Mouse (Mus musculus): Measurements from ENCODE around the gene Ift52. TPM values are rescaled to one million over a fixed set of nuclear protein-coding genes. Genes with fewer than 3 reads are reported as not detected.

The Ift52 gene
- total RNA-seq (2014; rRNA removed) (15.8 and 19.3 TPM in 2 replicates), polyA plus RNA-seq (2015; fragmentation: Nextera tagmentation; extraction: Ambion mirVana) (31.8 and 33.0 TPM in 2 replicates)

DNA sequence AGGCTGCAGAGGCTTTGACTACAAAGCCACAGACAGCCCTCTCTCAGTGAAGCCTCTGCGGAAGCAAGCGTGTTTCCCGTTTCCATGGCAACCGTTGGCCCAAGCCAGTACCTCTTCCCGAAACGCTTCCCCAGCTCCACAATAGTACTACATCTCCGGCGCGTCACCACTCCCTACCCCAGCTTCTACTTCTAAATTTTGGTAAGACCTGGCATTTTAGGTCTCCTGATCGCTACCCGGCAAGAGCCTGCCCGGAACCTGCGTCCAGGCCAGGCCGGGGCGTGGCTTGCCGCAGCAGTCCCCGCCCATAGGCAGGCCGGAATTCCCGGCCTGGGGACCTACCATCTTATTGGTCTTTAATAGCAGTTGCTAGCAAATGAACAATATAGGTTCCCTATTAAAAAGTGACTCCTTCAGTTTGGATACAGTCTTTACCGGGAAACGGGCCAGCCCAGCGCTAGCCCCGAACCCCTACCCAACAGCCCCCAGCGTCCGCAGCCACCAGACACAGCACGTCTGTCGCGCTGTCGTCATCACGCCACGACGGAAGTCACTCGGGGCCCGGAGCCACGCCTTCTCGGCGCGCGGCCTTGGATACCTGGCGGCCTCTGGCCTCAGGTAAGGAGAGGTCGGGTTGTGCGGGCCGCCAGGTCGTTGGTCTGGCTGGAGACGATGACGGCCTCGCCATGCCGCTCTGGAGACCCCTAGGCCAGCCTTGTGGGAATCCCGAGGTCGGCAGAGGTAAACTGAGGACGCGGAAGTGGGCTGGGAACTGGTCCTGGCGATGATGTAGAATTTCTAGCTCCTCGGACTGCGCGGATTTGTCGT, at the start of gene Ift52:
Gene Ift52, plus strand, starts transcription at position 439 of the 828 bp plus-strand sequence.
- Histone ChIP-seq H3K4me2 (ENCODE audit: low read depth, low read length) (peak within 1 kb of the TSS; percentile 75), H3K27ac (peak within 1 kb of the TSS; percentile 87), H3K36me3 (ENCODE audit: insufficient read depth, low read length) (no peaks in the 10 kb centered on the region), H3K4me3 (ENCODE audit: low read length) (peak within 1 kb of the TSS; percentile 86), H3K4me1 (ENCODE audit: insufficient read depth, low read length) (no peaks in the 10 kb centered on the region; the same call in 1 of the 2 replicates), H3K9me3 (ENCODE audit: low read length) (no peaks in the 10 kb centered on the region), H3K9ac (replicated peaks; ENCODE audit: low read length) (peak within 1 kb of the TSS; percentile 88), H3K27me3 (ENCODE audit: insufficient read depth, low read length) (no peaks in the 10 kb centered on the region)
- ATAC-seq (peak; percentile 97), DNase-seq (ENCODE audit: low spot score) (peak; percentile 95)
- no peak for TF ChIP-seq CTCF (IDR thresholded peaks at IDR 0.05; ENCODE audit: low read depth)
- under 1% methylated on average over 57 of the region's 57 CpGs for WGBS

- peaks cover 5% of the 10 kb centered on the region; the same call in 1 of the 2 replicates for H3K36me3 ChIP-seq (ENCODE audit: insufficient read depth, low read length)
- H3K27ac ChIP-seq, result no peak overlapping the region
- no peaks in the 10 kb centered on the region for H3K27me3 ChIP-seq (ENCODE audit: insufficient read depth, low read length)
- DNase-seq (ENCODE audit: low spot score) (peak; percentile 66), ATAC-seq (peak; percentile 63)
- TF ChIP-seq CTCF (IDR thresholded peaks at IDR 0.05; ENCODE audit: low read depth), result peak; percentile 90
- no peak overlapping the region for H3K4me3 ChIP-seq (ENCODE audit: low read length)
- no peak overlapping the region for H3K9ac ChIP-seq (replicated peaks; ENCODE audit: low read length)
- no peak overlapping the region for H3K4me2 ChIP-seq (ENCODE audit: low read depth, low read length)
- no peaks in the 10 kb centered on the region for H3K9me3 ChIP-seq (ENCODE audit: low read length)
- 8% methylated on average over 5 of the region's 5 CpGs for WGBS
- 0 out of 2 replicates have a peak, but pooled peaks cover 1% of the 10 kb centered on the region for H3K4me1 ChIP-seq (ENCODE audit: insufficient read depth, low read length)
Measured at GRCm38 (mm10) chr2:162968357-162968756, 48.8 kb upstream of the Ift52 start.

DNA sequence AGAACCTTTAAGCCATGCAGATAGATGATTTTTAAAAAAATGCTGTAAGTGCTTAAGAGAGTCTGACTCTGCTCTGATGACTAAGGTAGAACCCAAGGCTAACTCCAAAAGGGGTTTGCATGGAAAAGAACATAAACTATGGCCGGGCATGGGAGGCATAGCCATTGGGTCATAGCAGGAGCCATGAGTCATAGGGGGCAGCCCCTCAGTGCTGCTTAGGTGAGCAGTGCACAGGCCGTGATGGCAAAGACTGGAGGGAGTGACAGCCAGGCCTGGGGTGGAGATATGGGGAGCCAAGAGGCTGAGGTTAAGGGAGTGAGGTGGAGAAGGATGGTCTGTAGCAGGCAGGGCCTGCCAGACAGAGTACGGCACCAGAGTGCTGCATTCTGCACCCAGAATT, 48.1 kb upstream of the Ift52 start:
- no peaks in the 10 kb centered on the region for H3K27me3 ChIP-seq (ENCODE audit: insufficient read depth, low read length)
- DNase-seq (ENCODE audit: low spot score) (no peak), ATAC-seq (no peak)
- no peak overlapping the region for H3K27ac ChIP-seq
- peaks cover 5% of the 10 kb centered on the region; the same call in 1 of the 2 replicates for H3K36me3 ChIP-seq (ENCODE audit: insufficient read depth, low read length)
- 0 out of 2 replicates have a peak, but pooled peaks cover 8% of the 10 kb centered on the region for H3K4me1 ChIP-seq (ENCODE audit: insufficient read depth, low read length)
- no peak overlapping the region for H3K4me2 ChIP-seq (ENCODE audit: low read depth, low read length)
- H3K4me3 ChIP-seq (ENCODE audit: low read length), result no peak overlapping the region
- WGBS, result 91% methylated on average over 3 of the region's 3 CpGs
- H3K9me3 ChIP-seq (ENCODE audit: low read length), result no peaks in the 10 kb centered on the region
- TF ChIP-seq CTCF (IDR thresholded peaks at IDR 0.05; ENCODE audit: low read depth), result no peak
- no peak overlapping the region for H3K9ac ChIP-seq (replicated peaks; ENCODE audit: low read length)

DNA sequence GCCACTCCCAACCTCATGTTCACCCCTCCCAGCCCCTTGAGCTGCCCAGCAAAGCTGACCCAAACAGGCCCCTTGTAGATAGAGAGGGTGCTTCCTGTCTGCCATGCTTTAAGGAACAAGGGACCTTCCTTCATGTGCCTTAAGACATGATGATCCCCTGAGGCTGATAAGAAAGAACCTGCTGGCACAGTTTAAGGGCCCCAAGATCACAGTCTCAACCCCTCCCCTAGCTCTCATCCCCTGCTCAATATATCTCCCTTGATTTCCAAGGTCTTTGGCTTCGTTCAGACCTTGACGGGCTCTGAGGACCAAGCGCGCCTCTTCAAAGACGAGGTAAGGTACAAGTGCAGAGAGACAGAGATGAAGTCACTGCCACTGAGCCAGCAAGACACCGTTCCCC, 46.3 kb upstream of the Ift52 start:
- WGBS, result 85% methylated on average over 6 of the region's 6 CpGs
- H3K4me1 ChIP-seq (ENCODE audit: insufficient read depth, low read length), result 0 out of 2 replicates have a peak, but pooled peaks cover 8% of the 10 kb centered on the region
- no peak overlapping the region for H3K9ac ChIP-seq (replicated peaks; ENCODE audit: low read length)
- H3K9me3 ChIP-seq (ENCODE audit: low read length), result no peaks in the 10 kb centered on the region
- H3K27me3 ChIP-seq (ENCODE audit: insufficient read depth, low read length), result no peaks in the 10 kb centered on the region
- peaks cover 3% of the 10 kb centered on the region; the same call in 1 of the 2 replicates for H3K36me3 ChIP-seq (ENCODE audit: insufficient read depth, low read length)
- no peak overlapping the region for H3K4me3 ChIP-seq (ENCODE audit: low read length)
- no peak for ATAC-seq
- H3K4me2 ChIP-seq (ENCODE audit: low read depth, low read length), result no peak overlapping the region
- DNase-seq (ENCODE audit: low spot score), result no peak
- TF ChIP-seq CTCF (IDR thresholded peaks at IDR 0.05; ENCODE audit: low read depth), result no peak
- no peak overlapping the region for H3K27ac ChIP-seq

DNA sequence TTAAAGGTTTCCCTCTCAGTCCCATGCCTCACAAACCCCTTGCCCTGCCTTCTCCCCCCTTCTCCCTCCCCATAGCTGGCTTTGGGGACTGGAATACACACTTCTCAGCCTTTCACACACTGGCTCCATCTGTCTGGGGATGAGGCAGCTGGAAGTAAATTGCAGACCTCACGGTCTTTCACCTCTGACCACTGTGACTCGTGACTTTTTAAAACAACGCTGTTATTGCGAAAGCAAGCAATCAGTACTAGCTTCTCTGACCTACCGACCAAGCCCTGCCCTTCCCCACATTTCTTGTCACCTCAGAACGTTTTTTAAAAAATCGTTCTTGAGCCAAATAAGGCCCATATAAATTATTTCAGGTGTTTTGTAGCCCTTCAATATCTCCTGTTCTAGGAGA, 44.4 kb upstream of the Ift52 start:
- Histone ChIP-seq H3K9me3 (ENCODE audit: low read length) (no peaks in the 10 kb centered on the region), H3K4me3 (ENCODE audit: low read length) (no peak overlapping the region), H3K27me3 (ENCODE audit: insufficient read depth, low read length) (no peaks in the 10 kb centered on the region), H3K27ac (no peak overlapping the region), H3K4me1 (ENCODE audit: insufficient read depth, low read length) (0 out of 2 replicates have a peak, but pooled peaks cover 8% of the 10 kb centered on the region), H3K4me2 (ENCODE audit: low read depth, low read length) (no peak overlapping the region), H3K36me3 (ENCODE audit: insufficient read depth, low read length) (no peaks in the 10 kb centered on the region), H3K9ac (replicated peaks; ENCODE audit: low read length) (no peak overlapping the region)
- 52% methylated on average over 7 of the region's 7 CpGs for WGBS
- DNase-seq (ENCODE audit: low spot score) (no peak), ATAC-seq (no peak)
- no peak for TF ChIP-seq CTCF (IDR thresholded peaks at IDR 0.05; ENCODE audit: low read depth)

GRCm38 (mm10) chr2:162973206-162973605, 43.9 kb upstream of the Ift52 start:
- no peaks in the 10 kb centered on the region for H3K9me3 ChIP-seq (ENCODE audit: low read length)
- no peak overlapping the region for H3K9ac ChIP-seq (replicated peaks; ENCODE audit: low read length)
- H3K27ac ChIP-seq, result no peak overlapping the region
- H3K27me3 ChIP-seq (ENCODE audit: insufficient read depth, low read length), result no peaks in the 10 kb centered on the region
- H3K4me3 ChIP-seq (ENCODE audit: low read length), result no peak overlapping the region
- TF ChIP-seq CTCF (IDR thresholded peaks at IDR 0.05; ENCODE audit: low read depth), result no peak
- WGBS, result 67% methylated on average over 5 of the region's 5 CpGs
- DNase-seq (ENCODE audit: low spot score), result no peak
- no peak overlapping the region for H3K4me2 ChIP-seq (ENCODE audit: low read depth, low read length)
- ATAC-seq, result no peak
- no peaks in the 10 kb centered on the region for H3K36me3 ChIP-seq (ENCODE audit: insufficient read depth, low read length)
- 0 out of 2 replicates have a peak, but pooled peaks cover 8% of the 10 kb centered on the region for H3K4me1 ChIP-seq (ENCODE audit: insufficient read depth, low read length)

Measured in hindbrain, postnatal 0 days (tissue).